Mouse (Mus musculus) cerebellum, postnatal 14 days (tissue): Measurements from ENCODE around the gene Smap2.
A peak's percentile ranks its signal among the peaks of the same experiment; 100 is the strongest.

Experiments
- DNase-seq, 2 experiments: peaks; one replicate each; pipeline ENCODE4 v3.0.0; 2021; ENCODE audit warnings: mixed read lengths in 2 of 2

Gene Smap2

DNA sequence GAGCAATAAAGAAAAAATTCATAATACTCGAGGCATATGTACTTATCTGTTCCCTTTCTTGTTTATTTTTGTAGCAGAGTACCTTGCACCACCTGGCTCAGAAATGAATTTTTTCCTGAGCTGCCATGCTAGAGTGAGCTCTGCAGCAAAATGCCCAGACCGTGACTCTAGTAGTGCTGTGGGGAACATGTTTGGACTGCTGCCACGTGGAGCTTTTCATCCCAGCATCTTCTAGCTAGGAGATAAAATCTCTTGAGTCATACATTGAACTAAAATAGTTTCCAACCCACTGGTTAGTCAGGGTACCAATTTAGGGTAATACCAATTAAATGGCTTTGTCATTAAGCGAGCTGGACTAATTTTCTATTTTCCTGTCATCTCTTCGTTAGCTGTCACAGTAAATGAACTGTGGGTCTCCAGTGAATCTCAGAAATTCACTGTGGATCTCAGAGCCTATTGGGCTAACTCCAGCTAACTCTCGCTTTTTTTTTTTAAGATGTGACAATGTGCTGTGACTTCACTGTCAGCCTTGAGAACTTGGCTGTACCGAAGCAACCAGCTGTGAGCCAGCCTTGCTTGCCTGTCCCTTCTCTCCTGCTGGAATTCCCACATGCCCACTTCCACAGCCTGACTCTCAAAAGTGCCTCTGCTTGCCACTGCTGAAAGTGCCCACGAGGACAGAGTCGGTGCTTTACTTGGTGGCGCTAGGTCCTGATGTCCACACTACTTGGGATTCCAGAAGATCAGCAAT is 3.2 kb upstream of the Smap2 start:
- DNase-seq = no peak

DNA sequence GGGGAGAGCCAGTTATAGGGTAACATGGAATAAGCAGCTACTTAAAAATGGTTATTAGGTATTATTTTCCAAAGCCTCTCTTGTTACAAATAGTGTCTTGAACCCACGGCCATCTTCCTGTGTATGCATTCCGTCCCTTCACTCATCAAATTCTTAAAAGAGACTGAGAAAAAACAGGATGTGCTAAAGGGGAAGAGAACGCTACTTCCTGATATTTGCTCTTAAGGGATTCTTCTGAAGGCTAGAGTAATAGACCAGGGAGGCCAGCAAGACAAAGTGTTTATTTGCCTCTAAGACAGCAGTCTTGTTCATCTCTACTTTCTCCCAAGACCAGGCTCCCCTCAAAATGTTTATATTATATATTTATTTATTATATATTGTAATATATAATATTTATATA is 1.2 kb upstream of the Smap2 start:
- no peak for DNase-seq

DNA sequence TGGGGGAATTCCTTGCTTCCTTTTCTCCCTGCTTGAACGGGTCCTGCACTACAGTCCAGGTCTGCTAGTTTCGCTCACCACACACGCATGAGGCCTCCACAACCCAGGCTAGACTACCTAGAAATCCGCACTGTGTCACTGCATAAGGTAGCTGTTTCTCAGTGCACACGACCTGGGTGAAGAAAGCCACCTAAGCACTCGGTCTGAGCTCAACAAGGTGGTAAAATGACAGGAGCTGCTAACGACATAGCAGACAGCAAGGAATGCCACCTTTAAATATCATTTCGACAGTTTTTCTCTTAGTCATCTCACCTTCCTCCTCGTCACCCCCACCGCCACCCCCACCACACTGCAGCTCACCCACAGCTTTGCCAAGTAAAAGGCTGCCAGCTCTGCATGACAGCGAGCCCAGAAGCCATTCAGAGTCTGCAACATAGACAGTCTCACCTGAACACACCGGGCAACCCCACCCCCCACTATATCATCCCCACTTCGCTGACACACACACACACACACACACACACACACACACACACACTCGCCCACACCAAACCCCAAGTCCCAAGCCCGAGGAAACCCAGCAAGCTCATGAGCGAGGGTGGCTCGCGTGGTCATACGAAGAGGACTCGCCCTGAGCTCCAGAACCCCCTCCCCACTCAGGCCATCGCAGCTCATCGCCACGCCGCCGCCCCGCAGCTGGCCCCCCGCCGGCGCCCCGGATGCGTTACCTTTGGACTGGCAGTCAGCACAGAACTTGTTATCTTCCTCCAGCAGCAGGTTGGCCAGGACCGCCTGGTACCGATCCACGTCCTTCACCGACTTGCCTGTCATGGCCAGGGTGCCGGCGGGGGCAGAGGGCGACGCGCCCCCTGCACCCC is 787 bp downstream of the Smap2 start:
- DNase-seq = peak; percentile 72 to 73

DNA sequence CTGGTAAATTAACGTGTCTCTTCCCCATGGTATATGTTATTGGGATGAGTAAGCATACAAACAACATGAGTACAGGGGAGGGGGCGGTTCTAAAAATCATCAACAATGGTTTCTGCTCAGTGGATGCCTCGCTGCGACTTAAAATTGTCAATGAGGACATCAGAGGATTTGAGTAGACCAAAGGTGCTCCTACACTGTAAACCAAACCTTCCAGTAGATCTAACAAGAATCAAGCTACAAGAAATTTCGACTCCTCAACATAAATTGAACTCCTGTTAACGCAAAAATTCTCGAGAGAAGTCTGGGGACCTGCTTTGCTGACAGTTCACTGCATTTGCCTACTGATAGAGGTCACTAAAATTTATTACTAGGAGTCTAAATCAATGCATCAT is 1.8 kb downstream of the Smap2 start:
- DNase-seq = no peak

DNA sequence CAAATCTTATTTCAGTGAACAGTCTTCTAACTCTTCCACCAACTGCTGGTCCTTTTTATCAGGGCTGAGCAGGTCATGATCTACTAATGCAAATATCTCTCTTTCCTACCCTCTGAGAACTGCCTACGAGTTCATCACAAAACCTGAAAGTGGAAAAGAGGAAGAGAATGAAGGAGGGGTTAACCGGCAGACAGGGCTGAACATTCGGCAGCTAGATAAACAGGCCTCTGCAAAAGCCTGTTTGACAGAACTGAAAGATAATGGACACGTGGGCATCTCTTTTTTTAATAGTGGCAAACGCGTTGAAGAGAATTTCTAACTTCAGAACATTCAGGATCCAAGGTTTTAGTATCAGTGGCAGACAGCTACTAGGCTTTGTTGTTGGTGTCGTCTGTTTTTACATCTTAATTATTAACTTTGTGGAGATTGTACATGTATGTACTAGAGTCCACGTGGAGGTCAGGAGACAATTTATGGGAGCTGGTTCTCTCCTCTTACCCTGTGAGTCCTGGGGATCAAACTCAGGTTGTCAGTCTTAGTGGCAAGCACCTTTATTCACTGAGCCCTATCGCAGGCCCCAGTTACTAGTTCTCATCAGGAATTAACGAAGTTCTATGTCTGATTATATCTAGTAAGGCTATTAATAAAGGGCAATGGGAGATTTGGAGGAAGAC is 2.3 kb downstream of the Smap2 start:
- DNase-seq = no peak

DNA sequence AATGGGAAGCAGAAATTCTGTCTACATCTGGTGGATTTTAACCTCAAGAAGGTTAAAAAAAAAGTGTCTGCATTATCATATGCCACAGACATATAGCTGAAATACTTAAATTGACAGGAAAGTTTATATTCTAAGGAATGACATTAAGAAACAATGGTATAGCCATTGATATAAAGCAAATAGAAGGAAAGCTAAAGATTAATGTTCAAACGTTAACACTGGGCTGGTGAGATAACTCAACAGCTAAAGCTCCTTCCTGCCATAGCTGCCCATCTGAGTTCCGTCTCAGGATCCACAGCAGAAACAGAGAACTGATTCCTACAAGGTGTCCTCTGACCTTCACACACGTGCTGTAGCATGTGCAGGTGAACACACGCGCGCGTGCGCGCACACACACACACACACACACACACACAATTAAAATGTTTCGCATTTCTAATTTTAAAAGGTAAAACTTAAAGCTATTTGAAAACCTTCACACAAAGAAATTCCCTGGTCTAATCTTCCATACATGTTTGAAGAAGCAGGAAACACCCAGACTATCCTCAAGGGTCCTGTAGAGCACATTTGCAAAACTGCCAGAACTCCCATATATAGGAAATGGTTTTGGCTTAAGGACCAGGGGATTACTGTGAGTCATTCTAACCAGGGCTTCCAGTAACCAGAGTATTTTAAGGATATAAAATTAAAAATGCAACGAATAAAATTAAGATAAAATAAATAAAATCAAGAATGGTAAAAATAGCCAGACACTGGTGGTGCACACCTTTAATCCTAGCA is 6.1 kb downstream of the Smap2 start:
- DNase-seq = no peak

DNA sequence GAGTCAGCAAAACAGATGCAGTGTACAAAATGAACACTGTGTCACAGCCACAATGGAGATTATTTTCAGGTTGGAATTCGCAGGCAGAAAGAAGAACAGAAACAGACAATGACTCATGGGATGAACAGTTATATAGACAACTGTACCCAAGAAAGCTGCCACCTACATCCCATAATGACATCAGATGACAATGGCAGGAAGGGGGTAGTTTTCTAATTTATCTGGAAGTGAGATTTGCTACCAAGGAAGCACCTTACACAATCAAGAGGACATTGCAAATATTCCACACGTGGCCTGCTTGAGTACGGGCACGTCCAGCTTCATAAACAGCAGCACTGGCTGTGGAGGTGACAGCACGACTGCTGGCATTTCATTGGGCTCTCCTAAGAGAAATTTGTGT is 7.9 kb downstream of the Smap2 start:
- no peak for DNase-seq

DNA sequence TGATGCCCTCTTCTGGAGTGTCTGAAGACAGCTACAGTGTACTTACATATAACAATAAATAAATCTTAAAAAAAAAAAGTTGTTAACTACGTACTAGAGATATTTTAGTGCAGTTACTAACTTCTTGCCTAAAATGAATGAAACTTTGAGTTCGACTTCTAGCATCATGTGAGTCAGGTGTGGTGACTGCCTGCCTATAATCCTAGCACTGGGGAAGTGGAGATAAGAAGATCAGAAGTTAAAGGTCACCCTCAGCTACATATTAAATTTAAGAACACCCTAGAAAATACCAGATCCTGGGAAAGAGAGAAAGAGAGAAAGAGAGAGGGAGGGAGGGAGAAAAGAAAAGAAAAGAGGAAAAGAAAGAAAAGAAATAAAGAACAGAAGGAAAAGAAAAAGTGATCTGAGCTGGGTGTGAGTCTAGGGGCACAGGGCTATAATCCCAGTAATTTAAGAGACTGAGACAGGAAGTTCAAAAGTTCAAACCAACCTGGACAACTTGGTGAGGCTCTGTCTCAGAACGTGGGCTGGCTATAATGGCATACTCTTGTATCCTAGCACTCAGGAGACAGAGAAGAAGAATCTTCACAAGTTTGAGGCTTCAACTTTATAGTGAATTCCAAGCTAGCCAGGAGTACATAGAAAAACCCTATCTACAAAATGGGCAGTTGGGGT is 8.8 kb downstream of the Smap2 start:
- no peak for DNase-seq

DNA sequence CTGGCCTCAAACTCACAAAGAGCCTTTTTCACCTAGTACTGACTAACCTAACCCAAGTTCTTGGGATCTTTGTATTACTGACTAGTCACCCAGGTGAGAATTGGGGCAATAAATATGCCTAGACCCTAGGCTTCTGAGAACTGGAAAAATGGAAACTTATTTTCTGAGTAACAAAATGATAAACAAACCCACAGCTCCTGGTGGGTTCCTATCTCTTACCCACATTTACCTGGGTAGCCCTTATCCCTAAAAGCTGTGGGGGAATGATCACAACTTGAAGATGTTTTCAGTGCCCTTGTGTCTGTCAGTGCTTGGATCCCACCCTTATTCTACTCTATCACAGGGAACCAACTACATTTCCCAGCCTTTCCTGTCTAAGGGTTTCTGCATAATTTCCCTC is 10.0 kb downstream of the Smap2 start:
- DNase-seq = no peak

DNA sequence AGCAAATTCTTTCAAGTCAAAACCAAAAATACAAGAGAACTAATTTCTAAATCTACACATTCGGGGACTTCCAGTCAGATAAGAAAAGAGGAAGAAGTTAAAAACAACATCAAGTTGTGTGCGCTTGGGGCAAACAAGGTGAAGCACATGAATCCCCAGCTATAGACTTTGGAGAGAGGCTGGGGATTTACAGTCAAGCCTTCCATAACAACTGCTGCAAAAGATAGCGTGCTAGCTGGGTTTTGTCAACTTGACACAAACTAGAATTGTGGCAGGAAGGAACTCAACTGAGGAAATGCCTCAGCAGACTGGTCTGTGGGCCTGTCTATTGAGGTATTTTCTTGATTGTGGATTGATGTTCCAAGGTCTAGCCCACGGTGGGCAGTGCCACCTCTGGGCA is 12.4 kb downstream of the Smap2 start:
- no peak for DNase-seq

DNA sequence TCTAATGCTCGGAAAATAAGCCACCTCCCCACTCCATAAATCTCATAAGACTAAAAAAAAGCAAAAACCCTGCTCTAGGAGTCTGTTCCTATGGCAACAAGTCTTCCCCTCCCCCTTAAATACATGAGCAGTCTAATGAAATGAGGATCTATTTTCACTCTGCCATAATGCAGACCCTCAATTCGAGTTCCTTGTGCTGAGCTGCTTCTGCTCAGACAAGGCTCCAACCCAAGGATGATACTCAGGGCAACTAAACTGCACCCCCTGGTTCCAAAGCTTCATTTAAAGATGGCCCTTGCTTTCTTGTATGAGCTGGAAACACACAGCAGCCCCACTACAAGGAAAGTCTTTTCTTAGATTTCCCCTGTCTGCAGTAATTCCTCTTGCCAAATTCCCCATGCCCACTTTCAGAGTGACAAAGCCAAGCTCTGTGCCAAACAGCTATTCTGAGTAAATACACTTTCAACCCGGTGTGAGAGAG is 13.4 kb downstream of the Smap2 start:
- DNase-seq = no peak

DNA sequence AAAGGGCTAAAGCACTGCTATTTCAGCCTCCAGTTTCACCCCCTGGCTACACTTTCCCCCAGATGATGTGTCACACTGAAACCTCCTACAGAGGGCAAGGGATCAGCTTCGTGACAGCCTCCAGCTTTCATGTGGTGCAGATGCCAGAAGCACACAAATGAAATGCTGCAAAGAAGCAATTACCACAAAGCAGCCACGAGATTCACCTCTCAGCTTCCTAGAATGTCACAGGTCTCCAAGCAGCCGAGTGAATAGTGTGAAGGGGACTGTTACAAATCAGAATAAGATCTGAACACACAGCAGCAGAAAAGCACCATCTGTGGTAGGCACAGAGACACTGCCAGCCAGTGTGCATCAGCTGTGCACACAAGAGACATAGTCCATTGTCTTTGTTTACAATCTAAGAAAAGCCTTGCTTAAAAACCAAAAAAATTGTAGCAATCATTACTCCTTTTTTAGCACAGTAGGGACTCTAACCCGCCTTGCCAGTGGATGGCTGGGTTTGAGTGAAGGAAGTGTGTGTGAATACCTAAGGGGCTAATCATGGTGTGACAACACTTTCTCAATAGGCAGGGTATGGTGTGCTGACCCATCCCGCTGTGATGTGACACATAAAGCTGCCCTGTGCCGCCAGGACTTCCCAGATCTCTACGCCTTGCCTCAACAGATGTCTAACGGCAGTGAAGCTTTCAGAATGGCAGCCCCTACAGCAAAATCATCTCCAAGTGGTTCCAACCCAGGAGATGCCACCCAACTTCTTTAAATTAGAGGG is 14.5 kb downstream of the Smap2 start:
- DNase-seq = peak; percentile 29 to 42

DNA sequence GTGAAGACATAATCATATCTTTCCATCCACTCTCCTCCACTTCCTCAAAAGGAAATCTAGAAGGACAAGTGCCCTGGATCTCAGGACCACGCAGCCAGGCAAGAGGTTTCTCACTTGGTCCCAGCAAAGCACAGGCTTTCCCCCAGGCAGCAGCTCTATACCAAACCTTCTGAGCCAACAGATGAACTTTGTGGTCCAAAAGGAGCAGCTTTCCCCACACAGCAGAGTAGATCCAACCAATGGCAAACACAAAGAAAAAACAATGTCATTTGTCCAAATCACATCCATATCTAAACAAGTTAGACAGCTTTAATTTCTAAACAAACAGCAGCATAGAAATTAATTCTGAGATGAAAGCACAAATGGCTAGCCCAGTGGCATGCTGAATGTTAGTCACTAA is 15.4 kb downstream of the Smap2 start:
- DNase-seq = no peak

DNA sequence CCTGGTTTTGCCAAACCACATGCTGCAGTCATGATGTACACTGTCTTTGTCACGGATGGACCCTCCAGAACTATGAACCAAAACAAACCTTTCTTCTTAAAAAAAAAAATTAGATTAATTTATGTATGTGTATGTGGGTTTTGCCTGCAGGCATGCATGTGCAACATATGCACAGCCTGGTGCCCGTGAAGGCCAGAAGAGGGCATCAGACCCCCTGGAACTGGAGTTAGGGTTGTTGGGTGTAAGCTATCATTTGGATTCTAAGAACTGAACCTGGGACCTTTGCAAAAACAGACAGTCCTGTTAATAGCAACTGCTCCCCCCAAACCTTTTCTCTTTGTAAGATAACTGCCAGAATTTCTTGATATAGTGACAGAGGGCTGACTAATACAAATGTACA is 16.0 kb downstream of the Smap2 start:
- no peak for DNase-seq

DNA sequence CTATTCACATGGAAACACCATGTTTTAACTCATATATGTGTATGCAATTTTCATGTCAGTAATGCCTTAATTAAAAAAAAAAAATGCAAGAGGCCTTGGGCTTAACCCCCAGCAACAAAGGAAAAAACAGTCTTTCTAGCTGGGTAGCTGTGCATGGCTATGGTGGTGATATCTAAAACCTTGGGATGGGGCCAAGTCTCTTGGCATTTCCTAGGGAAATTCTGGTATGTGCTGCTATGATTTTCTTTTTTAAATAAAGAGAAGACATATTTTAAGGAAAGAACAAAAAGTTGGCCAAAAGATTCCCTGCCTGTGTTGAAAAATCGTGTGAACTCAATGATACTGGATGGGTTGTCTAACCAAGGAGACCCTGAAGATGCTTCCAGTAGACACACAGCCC is 21.1 kb downstream of the Smap2 start:
- DNase-seq = no peak

DNA sequence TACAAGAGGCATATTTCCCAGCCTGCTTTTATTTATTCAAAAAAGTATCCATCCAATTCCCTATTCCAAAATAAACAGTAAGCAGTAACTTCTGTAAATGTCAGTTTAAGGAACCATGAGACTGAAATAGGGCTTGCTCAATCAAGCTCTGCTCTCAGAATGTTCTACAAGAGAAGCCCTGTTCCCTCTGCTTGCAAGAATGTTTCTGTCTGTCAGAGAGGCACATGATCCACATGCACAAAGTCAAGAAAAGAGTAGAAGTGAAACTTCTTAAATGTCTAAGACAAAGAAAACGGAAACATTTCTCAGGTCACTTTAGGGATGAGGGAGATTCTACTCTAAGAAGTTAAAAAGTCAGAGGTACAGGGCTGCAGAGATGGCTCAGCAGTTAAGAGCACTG is 24.0 kb downstream of the Smap2 start:
- no peak for DNase-seq

DNA sequence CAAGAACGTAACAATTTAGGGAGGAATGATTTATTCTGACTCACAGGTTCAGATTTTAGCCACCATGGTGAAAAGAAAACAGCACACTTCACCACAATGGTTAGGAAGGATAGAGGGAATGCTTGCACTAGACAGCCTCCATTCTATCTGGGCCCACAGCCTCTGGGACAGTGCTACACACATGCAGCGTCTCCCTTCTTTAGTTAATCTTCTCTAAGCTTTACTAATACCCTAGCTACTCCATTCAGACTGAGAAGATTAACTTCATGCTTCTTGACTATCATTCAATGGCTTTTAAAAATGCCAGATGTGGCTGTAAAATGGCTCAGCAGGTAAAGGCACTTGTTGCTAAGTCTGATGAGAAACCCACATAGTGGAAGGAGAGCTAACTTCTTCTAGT is 24.8 kb downstream of the Smap2 start:
- DNase-seq = no peak

DNA sequence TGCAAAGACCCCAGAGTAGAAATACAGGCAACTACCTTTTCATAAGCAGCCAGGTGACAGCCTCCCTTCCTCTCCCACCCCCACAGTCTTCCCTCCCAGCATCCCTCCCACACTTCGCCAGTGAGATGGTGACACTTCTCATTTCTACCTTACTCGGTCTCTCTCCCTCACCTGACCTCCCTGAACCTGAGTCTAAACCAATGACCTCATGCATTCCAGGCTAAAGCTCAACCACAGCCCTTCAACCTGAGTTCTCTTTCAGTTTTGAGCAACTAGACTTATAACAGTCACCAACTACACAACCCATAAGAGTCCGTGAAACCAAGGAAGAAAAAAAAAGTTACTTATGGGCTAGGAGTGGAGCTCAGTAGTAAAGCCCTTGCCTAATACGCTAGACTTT is 29.7 kb downstream of the Smap2 start:
- no peak for DNase-seq

DNA sequence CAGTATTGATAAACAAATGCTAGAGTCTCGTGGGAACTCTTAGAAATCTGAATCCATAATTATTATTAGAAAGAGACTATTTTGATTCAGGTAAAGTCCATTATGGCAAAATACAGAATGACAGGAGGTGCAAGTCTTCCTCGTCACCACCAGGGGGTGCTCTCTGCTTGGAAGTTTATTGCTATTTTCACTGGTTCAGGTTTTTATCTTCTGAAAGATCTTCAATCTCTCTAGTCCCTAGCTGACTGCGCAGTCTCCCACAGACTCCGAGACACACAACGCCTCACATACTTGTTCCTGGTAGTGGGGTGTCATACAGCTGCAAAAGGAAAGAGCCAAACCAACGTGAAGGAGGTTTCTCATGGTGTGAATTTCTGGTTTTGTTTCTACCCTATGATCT is 30.6 kb downstream of the Smap2 start:
- DNase-seq = peak; percentile 69 to 75

DNA sequence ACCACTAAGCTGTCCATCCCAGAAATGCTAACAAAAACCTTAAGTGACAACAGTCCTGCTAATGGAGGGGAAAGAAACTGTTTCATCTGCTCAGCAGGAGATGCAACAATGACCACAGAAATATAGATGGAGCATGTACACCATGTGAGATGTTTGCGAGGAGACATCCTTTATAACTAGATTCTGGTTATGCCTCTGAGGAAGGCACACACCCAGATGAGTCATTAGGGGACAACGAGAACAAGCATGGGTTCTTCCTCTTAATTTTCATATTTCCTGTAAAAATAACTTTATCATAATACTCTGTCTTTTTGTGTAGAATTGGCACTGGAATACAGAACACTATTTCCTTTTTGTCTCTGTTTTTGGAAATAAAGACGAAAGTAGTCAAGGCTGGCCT is 38.8 kb downstream of the Smap2 start:
- DNase-seq = no peak

DNA sequence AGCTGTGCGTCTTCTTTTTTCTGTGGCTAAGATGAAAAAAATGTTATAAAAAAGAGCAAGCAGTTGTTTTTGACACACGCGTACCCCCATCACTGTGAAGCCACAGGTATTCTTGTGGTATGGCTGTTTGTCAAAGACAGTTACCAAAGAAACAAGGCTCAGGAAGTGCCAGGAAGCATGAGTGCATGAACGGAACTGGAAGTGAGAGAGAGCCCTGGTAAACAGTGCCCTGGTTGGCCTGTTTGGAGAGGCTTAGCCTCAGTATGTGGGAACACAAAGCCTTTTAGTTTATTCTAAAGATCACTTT is 41.7 kb downstream of the Smap2 start:
- no peak for DNase-seq
